Mouse (Mus musculus): ENCODE data around the gene Wnt5b. TPM values are rescaled to one million over a fixed set of nuclear protein-coding genes. Genes with fewer than 3 reads are reported as not detected.
A peak's percentile ranks its signal among the peaks of the same experiment; 100 is the strongest.

Gene Wnt5b
- polyA plus RNA-seq, 1 experiment from 2014 or later: 4.5 TPM

GRCm38 (mm10) chr6:119396309-119396634, 147.9 kb downstream of the Wnt5b start:
- H3K27me3 ChIP-seq (ENCODE audit: control insufficient read depth, insufficient read depth, low read length): no peaks in the 10 kb centered on the region
- no peak overlapping the region for H3K4me3 ChIP-seq (ENCODE audit: low read depth, low read length)
- 34% methylated on average over 5 of the region's 5 CpGs for WGBS
- no peak overlapping the region for H3K4me2 ChIP-seq (replicated peaks; ENCODE audit: low read depth)
- peak; percentile 91 for DNase-seq (ENCODE audit: low spot score)
- TF ChIP-seq CTCF (IDR thresholded peaks at IDR 0.05; ENCODE audit: low read depth) (0 out of 2 replicates have a peak, but pooled peaks have one; percentile 5), EP300 (optimal IDR thresholded peaks at IDR 0.05) (no peak)
- ATAC-seq (ENCODE audit: low FRiP score, low TSS enrichment): peak; percentile 93
- H3K4me1 ChIP-seq (replicated peaks; ENCODE audit: control insufficient read depth, insufficient read depth): no peaks in the 10 kb centered on the region
- peak overlapping the region; percentile 88 for H3K27ac ChIP-seq (replicated peaks)
- H3K36me3 ChIP-seq (ENCODE audit: control insufficient read depth, insufficient read depth, low read length): no peaks in the 10 kb centered on the region
- no peak overlapping the region for H3K9ac ChIP-seq (ENCODE audit: low read length)
- no peaks in the 10 kb centered on the region for H3K9me3 ChIP-seq (ENCODE audit: control insufficient read depth, low read length)

DNA sequence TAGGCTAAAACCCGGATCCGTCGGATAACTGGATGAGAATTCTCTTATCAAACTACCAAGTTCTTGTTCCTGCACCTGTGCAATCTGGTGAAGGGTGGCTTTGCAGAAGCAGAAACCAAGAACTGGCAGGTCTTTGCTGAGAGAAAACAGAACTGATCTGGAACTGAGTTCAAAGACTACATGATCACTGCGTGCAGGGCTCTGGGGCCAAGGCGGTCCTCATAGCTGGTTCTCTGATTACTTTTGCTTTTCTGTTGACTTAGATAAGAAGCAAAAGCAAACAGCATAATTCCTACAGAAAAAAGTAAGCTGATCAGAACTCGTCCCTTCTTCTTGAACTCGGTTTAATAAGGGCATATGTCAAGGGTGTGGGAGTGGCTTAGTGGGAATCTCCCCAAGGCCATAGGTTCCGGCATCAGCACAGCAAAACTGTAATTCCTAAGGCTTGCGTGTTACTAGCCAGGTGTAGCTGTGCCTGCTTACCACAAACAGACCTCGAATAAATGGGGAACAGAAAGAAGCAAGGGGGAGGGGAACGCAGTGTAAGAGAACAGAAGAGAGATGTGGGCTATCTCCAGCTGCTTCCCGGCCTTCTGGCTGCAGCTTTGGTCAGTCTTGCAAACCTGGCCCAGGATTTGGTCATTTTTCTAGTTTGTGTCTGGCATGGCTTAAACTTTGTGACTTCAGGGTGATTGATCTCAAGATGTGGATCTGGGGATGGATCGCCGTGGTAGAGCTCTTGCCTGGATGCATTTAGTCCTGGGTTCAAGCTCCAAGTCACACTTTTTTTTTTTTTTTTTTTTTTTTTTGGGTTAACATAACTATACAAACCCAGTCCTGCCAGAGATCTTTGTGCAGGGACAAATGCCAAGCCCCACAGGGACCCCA, 148.5 kb downstream of the Wnt5b start:
- H3K36me3 ChIP-seq (ENCODE audit: control insufficient read depth, insufficient read depth, low read length): no peaks in the 10 kb centered on the region
- no peak overlapping the region for H3K4me2 ChIP-seq (replicated peaks; ENCODE audit: low read depth)
- TF ChIP-seq CTCF (IDR thresholded peaks at IDR 0.05; ENCODE audit: low read depth) (no peak), EP300 (optimal IDR thresholded peaks at IDR 0.05) (no peak)
- ATAC-seq (ENCODE audit: low FRiP score, low TSS enrichment): peak; percentile 84
- DNase-seq (ENCODE audit: low spot score): peak; percentile 68
- no peak overlapping the region for H3K9ac ChIP-seq (ENCODE audit: low read length)
- no peaks in the 10 kb centered on the region for H3K4me1 ChIP-seq (replicated peaks; ENCODE audit: control insufficient read depth, insufficient read depth)
- H3K27ac ChIP-seq (replicated peaks): peak overlapping the region; percentile 88
- no peaks in the 10 kb centered on the region for H3K27me3 ChIP-seq (ENCODE audit: control insufficient read depth, insufficient read depth, low read length)
- 46% methylated on average over 14 of the region's 14 CpGs for WGBS
- no peaks in the 10 kb centered on the region for H3K9me3 ChIP-seq (ENCODE audit: control insufficient read depth, low read length)
- no peak overlapping the region for H3K4me3 ChIP-seq (ENCODE audit: low read depth, low read length)

DNA sequence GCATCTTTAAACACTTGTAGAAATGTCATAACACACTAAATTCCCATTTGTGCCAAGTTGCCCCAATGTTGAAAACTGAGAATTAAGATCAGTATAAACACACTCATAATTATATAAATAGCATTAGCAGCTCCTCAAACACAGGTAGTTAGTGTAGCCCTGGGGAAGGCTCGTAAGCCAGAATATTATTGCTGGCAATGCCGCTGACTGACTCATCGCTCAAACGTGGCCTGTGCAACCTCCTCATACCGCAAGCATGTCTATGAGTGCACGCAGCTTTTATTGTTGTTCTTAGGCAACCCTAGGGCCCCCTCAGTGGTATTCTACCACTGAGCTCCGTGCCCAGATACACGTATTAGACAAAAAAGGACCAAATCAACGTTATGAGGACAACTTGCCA, 151.3 kb downstream of the Wnt5b start:
- TF ChIP-seq CTCF (IDR thresholded peaks at IDR 0.05; ENCODE audit: low read depth) (no peak), EP300 (optimal IDR thresholded peaks at IDR 0.05) (no peak)
- Histone ChIP-seq H3K4me1 (replicated peaks; ENCODE audit: control insufficient read depth, insufficient read depth) (no peaks in the 10 kb centered on the region), H3K4me2 (replicated peaks; ENCODE audit: low read depth) (no peak overlapping the region), H3K9me3 (ENCODE audit: control insufficient read depth, low read length) (no peaks in the 10 kb centered on the region), H3K9ac (ENCODE audit: low read length) (no peak overlapping the region), H3K4me3 (ENCODE audit: low read depth, low read length) (no peak overlapping the region), H3K27ac (replicated peaks) (no peak overlapping the region), H3K36me3 (ENCODE audit: control insufficient read depth, insufficient read depth, low read length) (no peaks in the 10 kb centered on the region), H3K27me3 (ENCODE audit: control insufficient read depth, insufficient read depth, low read length) (no peaks in the 10 kb centered on the region)
- 41% methylated on average over 9 of the region's 9 CpGs for WGBS
- DNase-seq (ENCODE audit: low spot score): no peak
- no peak for ATAC-seq (ENCODE audit: low FRiP score, low TSS enrichment)

- H3K4me3 ChIP-seq (ENCODE audit: low read depth, low read length): no peak overlapping the region
- no peak overlapping the region for H3K4me2 ChIP-seq (replicated peaks; ENCODE audit: low read depth)
- no peak overlapping the region for H3K9ac ChIP-seq (ENCODE audit: low read length)
- TF ChIP-seq CTCF (IDR thresholded peaks at IDR 0.05; ENCODE audit: low read depth) (no peak), EP300 (optimal IDR thresholded peaks at IDR 0.05) (no peak)
- DNase-seq (ENCODE audit: low spot score) (no peak), ATAC-seq (ENCODE audit: low FRiP score, low TSS enrichment) (no peak)
- H3K36me3 ChIP-seq (ENCODE audit: control insufficient read depth, insufficient read depth, low read length): no peaks in the 10 kb centered on the region
- WGBS: 91% methylated on average over 4 of the region's 4 CpGs
- H3K4me1 ChIP-seq (replicated peaks; ENCODE audit: control insufficient read depth, insufficient read depth): no peaks in the 10 kb centered on the region
- no peaks in the 10 kb centered on the region for H3K9me3 ChIP-seq (ENCODE audit: control insufficient read depth, low read length)
- no peak overlapping the region for H3K27ac ChIP-seq (replicated peaks)
- H3K27me3 ChIP-seq (ENCODE audit: control insufficient read depth, insufficient read depth, low read length): no peaks in the 10 kb centered on the region
Measured at GRCm38 (mm10) chr6:119390728-119391127, 153.4 kb downstream of the Wnt5b start.

DNA sequence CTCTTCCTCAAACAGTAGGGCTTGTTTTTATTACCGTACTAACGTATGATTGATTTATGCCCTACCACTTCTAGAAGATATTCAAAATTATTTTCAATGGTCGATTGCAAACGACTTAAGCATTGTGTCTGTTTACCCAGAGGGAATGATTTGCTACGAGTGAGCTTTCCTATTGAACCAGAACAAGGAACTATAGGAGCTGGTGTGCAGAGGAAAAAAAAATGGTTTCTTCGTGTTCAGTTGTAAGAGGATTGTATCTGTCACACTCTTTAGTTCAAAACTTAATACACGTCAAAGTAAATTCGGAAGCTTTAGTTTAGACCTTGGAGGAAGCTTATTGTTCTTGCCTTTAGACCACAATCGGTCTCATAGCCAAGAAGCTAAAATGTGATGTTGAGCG, 155.1 kb downstream of the Wnt5b start:
- Histone ChIP-seq H3K9me3 (ENCODE audit: control insufficient read depth, low read length) (no peaks in the 10 kb centered on the region), H3K27me3 (ENCODE audit: control insufficient read depth, insufficient read depth, low read length) (no peaks in the 10 kb centered on the region), H3K4me1 (replicated peaks; ENCODE audit: control insufficient read depth, insufficient read depth) (no peaks in the 10 kb centered on the region), H3K27ac (replicated peaks) (peak overlapping the region; percentile 95), H3K36me3 (ENCODE audit: control insufficient read depth, insufficient read depth, low read length) (no peaks in the 10 kb centered on the region), H3K4me2 (replicated peaks; ENCODE audit: low read depth) (peak overlapping the region; percentile 49), H3K9ac (ENCODE audit: low read length) (peak overlapping the region; percentile 36), H3K4me3 (ENCODE audit: low read depth, low read length) (peak overlapping the region; percentile 78)
- no peak for ATAC-seq (ENCODE audit: low FRiP score, low TSS enrichment)
- DNase-seq (ENCODE audit: low spot score): no peak
- no peak for TF ChIP-seq CTCF (IDR thresholded peaks at IDR 0.05; ENCODE audit: low read depth)
- no peak for TF ChIP-seq EP300 (optimal IDR thresholded peaks at IDR 0.05)
- WGBS: 14% methylated on average over 10 of the region's 10 CpGs

GRCm38 (mm10) chr6:119388650-119389012, 155.5 kb downstream of the Wnt5b start:
- Histone ChIP-seq H3K4me1 (replicated peaks; ENCODE audit: control insufficient read depth, insufficient read depth) (no peaks in the 10 kb centered on the region), H3K4me2 (replicated peaks; ENCODE audit: low read depth) (peak overlapping the region; percentile 49), H3K27me3 (ENCODE audit: control insufficient read depth, insufficient read depth, low read length) (no peaks in the 10 kb centered on the region), H3K9me3 (ENCODE audit: control insufficient read depth, low read length) (no peaks in the 10 kb centered on the region), H3K36me3 (ENCODE audit: control insufficient read depth, insufficient read depth, low read length) (no peaks in the 10 kb centered on the region), H3K9ac (ENCODE audit: low read length) (peak overlapping the region; percentile 95), H3K27ac (replicated peaks) (peak overlapping the region; percentile 95), H3K4me3 (ENCODE audit: low read depth, low read length) (peak overlapping the region; percentile 78)
- DNase-seq (ENCODE audit: low spot score) (peak; percentile 96), ATAC-seq (ENCODE audit: low FRiP score, low TSS enrichment) (peak; percentile 98)
- TF ChIP-seq EP300 (optimal IDR thresholded peaks at IDR 0.05) (no peak), CTCF (IDR thresholded peaks at IDR 0.05; ENCODE audit: low read depth) (no peak)
- WGBS: under 1% methylated on average over 53 of the region's 53 CpGs
